Mouse (Mus musculus) testis, postnatal 14 days (tissue): ENCODE data around the gene Sntb2.

ENCODE experiments used
- DNase-seq: peaks from one replicate; pipeline ENCODE4 v3.0.0; 2021; ENCODE audit warnings: low spot score

The Sntb2 gene

GRCm38 (mm10) chr8:106929921-106930320 is 5.6 kb upstream of the Sntb2 start:
- DNase-seq = no peak

GRCm38 (mm10) chr8:106932376-106933065 is 3.0 kb upstream of the Sntb2 start:
- DNase-seq = peak; percentile 51

DNA sequence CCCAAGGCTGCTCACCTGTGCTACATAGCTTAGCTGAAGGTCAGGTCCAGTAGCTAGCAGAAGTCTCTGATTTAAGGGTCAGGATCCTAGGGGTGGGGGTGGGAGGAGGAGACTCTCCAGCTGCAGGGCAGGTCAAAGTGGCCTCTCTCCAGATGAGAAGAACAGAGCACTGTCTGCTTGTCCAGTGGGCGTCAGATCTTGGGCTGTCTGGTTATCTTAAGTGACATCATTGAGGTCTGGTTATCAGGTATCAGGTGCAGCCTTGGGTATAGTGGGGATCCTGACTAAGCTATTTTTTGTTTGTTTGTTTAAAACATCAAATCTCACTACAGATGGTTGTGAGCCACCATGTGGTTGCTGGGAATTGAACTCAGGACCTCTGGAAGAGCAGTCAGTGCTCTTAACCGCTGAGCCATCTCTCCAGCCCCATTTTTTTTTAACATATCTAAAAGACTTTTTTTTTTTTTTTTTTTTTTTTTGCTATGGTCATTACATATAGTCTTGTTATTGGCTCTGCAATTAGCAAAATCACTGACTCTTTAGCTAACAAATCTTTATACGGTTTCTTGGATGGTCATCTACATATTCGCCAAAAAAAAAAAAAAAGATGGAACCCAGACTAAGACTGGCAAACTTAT is 1.9 kb upstream of the Sntb2 start:
- DNase-seq = no peak

GRCm38 (mm10) chr8:106934226-106934977 is 1.1 kb upstream of the Sntb2 start:
- DNase-seq = no peak

GRCm38 (mm10) chr8:106935899-106936477 is 438 bp downstream of the Sntb2 start:
- peak; percentile 73 for DNase-seq

- DNase-seq = peak; percentile 43
Measured at GRCm38 (mm10) chr8:106936478-106937051, 1.0 kb downstream of the Sntb2 start.

GRCm38 (mm10) chr8:106937081-106937800 is 1.7 kb downstream of the Sntb2 start:
- DNase-seq = no peak

GRCm38 (mm10) chr8:106941806-106942205 is 6.3 kb downstream of the Sntb2 start:
- DNase-seq = no peak

DNA sequence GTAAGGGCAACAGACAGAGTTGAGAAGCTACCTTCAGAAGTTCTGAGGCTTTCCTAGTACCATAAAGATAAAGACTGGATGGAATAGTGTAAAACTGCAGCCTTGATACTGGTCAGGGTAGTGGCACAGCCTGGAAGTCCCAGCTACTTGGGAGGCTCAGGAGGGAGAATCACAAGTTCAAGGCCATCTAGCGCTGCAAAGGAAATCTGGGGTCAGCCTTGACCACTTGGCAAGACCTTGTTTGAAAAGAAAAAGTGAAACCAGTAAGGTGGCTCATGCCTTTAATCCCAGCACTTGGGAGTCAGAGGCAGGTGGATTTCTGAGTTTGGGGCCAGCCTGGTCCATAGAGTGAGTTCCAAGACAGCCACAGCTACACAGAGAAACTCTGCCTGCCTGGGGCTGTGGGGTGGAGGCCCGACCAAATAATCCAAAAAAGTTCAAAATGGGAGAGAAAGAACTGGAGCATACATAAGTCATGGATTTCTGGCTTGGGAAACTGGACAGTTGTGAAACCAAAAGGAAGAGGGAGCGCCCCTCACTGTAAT is 8.4 kb downstream of the Sntb2 start:
- no peak for DNase-seq

DNA sequence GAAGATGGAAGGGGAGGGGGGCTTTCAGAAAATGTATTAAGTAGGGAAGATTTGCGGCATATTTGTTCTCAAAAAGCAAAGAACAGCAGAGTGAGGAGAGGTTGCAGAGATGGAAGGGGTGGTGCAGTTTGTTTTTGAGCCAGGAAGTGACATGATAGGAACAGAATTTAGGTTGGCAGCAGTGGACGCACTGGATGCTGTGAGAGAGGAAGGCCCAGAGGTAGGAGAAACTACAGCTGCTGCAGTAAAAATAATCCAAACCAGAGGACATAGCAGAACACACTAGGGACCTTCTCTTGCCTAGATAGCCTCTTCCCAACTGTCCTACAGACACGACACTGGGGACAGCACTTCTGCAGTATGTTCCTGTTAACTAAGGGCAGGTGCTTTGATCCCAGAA is 9.2 kb downstream of the Sntb2 start:
- DNase-seq = no peak

DNA sequence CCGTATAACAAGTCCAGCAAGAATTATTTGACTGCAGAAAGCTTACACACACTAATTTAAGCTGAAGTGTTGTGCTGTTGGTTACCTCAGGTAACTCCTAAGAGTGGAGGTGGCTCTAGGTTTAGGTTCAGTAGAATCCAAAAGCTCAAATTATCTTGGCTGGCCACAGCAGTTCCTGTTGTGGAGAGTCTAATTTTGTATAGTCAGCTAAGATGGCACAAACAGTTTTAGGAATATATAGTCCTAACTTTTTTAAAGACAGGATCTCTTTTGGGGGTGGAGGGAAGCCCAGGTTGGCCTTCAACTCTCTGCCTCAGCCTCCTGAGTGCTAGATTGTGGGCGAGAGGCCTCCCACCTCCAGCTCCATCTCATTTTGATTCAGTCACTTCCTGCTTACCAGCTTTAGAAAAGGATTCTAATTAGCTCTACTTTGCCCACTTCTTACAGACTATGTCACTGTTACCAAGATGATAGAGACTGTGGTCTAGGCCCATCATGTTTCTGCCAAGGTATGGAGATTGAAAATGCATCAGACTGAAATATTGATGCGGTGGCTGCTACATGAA is 13.2 kb downstream of the Sntb2 start:
- no peak for DNase-seq

DNA sequence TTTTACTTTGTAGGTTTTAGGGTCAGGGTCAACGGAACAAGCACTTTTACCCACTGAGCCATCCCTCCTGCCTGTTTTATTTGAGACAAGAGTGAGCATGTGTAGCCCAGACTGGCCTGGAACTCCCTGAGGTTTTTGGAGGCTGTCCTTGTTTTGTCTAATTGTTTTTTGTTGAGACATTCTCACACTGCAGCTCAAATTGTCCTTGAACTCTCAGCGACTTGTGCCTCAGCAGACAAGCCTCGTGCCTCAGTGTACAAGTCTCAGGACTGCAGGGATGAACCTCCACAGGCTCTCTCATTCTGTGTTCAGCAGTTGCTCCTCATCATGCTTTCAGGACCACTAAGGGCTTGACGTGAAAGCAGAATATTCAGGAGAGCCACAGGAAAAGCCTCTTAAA is 16.2 kb downstream of the Sntb2 start:
- peak; percentile 34 for DNase-seq

GRCm38 (mm10) chr8:106953571-106953970 is 18.0 kb downstream of the Sntb2 start:
- no peak for DNase-seq

DNA sequence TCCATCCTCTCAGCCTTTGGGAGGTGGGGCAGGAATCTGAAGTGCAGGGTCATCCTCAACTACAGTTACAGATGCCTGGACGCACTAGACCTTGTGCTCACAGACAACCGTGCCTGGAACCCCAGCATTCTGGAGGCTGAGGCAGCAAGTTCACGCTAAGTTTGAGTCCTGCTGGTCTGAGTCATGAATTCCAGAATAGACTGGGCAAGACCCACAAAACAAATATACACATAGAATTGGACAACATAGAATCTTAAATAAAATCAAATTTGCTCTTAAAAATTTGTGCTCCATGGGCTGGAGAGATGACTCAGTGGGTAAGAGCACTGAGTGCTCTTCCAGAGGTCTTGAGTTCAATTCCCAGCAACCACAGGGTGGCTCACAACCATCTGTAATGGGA is 21.5 kb downstream of the Sntb2 start:
- no peak for DNase-seq

DNA sequence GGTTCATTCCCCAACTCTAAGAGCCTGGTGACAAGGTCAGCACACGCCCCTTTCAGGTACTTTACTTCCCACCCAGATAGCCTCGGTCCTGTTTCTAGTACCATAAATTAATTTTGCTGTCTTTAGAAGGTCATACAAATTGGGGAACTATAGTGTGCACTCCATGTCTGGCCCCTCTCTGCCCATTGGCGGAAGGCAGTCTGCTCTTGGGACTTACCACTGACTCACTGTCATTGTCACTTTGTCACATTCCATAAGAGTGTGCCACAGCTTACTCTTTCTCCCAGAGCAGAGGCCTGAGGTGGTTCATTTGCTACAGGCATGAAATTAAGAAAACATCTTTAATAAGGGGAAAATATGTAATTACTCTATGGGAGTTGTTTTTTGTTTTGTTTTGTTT is 22.7 kb downstream of the Sntb2 start:
- no peak for DNase-seq

- DNase-seq = no peak
Measured at GRCm38 (mm10) chr8:106959626-106960025, 24.1 kb downstream of the Sntb2 start.

DNA sequence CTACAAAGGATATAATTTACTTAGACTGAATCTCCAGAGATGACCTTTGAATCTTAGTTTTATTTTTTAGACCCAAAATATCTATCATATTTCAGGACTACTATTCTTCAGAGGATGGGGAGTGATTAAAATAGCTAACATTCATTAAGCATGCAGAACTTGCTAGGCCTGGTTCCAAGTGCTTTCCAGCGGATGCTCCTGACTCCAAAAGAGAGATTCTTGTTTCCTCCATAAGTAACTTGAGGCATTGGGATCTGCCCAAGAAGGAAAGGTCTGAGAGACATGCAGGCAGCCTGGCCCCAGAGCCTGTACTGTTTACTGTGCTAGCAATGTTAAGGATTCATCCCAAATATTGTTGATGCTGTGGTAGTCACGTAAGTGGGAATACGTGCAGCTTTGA is 26.8 kb downstream of the Sntb2 start:
- no peak for DNase-seq

- DNase-seq = no peak
Measured at GRCm38 (mm10) chr8:106963365-106963764, 27.8 kb downstream of the Sntb2 start.

GRCm38 (mm10) chr8:106964573-106964972 is 29.0 kb downstream of the Sntb2 start:
- no peak for DNase-seq

DNA sequence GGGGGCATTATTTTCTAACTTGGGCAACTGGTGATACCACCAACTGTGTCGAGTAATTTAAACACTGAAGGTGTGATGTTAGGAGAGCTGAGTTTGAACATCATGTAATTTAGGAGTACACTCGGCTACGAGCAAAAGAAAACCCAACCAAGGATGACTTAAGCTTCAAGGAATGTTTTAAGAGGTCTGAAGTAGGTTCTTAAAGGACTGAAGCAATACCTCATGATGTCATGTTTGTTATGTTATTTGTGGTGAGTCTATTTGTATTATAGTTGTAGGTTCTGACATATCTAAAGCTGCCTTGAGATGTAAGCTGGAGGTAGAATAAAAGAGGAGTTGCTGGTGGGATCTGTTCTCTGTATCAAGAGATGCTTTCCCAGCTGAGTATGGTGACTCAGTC is 34.4 kb downstream of the Sntb2 start:
- no peak for DNase-seq

DNA sequence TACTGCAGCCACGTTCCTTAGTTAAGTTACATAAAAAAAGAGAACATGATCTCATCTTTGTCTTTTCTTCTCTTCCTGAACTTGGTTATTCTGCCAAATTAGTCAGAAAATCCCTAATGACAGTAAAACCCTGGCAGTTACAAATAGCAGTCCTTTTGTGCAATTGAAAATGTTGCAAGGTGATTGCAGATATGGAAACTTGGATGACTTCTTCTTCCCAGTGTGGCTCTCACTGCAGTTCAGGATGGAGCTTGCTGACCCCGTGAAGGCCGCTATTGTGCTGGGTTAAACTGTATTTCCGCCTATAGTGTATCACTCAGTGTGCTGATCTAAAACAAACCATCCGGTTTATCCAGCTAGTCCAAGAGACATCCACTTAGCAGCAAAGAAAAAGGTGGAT is 36.4 kb downstream of the Sntb2 start:
- DNase-seq = no peak
